Mouse (Mus musculus): Measurements from ENCODE around the gene Dact1. TPM values are rescaled to one million over a fixed set of nuclear protein-coding genes. Genes with fewer than 3 reads are reported as not detected.

Gene Dact1
- total RNA-seq (2014; rRNA removed; ENCODE audit: low replicate concordance) (17.8 and 18.0 TPM in 2 replicates), polyA plus RNA-seq (2015; fragmentation: Nextera tagmentation; extraction: Ambion mirVana) (3.9 and 4.7 TPM in 2 replicates)

GRCm38 (mm10) chr12:71309581-71310067, at the start of gene Dact1:
Gene Dact1, plus strand, starts transcription at chr12:71309884.
- DNase-seq (ENCODE audit: low spot score) (peak; percentile 38), ATAC-seq (ENCODE audit: insufficient read depth, low read depth) (peak; percentile 81)
- peak within 1 kb of the TSS; percentile 93 for H3K4me2 ChIP-seq (ENCODE audit: low read depth, low read length)
- 0 out of 2 replicates have a peak, but pooled peaks cover 4% of the 10 kb centered on the region for H3K27me3 ChIP-seq (ENCODE audit: control insufficient read depth, insufficient read depth, low read length)
- H3K9me3 ChIP-seq (replicated peaks; ENCODE audit: control insufficient read depth, low read length) = no peaks in the 10 kb centered on the region
- H3K27ac ChIP-seq (ENCODE audit: low read depth) = peak within 1 kb of the TSS; percentile 77
- peak within 1 kb of the TSS; percentile 78 for H3K9ac ChIP-seq (replicated peaks; ENCODE audit: low read depth, low read length)
- no peaks in the 10 kb centered on the region for H3K4me1 ChIP-seq (ENCODE audit: control insufficient read depth, insufficient read depth)
- peaks cover 4% of the 10 kb centered on the region; the same call in 1 of the 2 replicates for H3K36me3 ChIP-seq (replicated peaks; ENCODE audit: control insufficient read depth, insufficient read depth, low read length)
- peak within 1 kb of the TSS; percentile 86 for H3K4me3 ChIP-seq (ENCODE audit: low read depth, low read length)
- no peak for TF ChIP-seq EP300 (IDR thresholded peaks at IDR 0.05; ENCODE audit: low read depth)
- no peak for TF ChIP-seq CTCF (IDR thresholded peaks at IDR 0.05; ENCODE audit: low read depth)
- under 1% methylated on average over 60 of the region's 76 CpGs for WGBS

DNA sequence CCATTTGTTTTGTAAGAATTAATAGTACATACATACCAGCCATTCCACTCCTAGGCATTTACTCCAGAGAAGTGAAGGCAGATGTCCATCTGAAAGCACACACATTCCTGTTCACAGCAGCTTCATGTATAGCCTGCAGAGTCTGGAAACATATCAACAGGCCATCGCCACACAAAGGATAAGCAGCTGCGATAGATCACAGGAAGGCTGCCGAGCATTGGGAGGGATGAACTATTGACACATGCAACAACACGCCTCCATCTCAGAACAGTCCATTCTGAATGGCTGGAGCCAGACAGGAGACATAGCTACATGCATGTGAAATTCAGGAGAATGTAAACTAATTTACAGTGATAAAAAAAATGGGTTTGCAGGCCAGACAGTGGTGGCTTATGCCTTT, 45.5 kb upstream of the Dact1 start:
- no peak overlapping the region for H3K27ac ChIP-seq (ENCODE audit: low read depth)
- H3K9me3 ChIP-seq (replicated peaks; ENCODE audit: control insufficient read depth, low read length) = peaks cover 11% of the 10 kb centered on the region; the same call in 1 of the 2 replicates
- no peak overlapping the region for H3K4me3 ChIP-seq (ENCODE audit: low read depth, low read length)
- H3K27me3 ChIP-seq (ENCODE audit: control insufficient read depth, insufficient read depth, low read length) = no peaks in the 10 kb centered on the region
- ATAC-seq (ENCODE audit: insufficient read depth, low read depth) = no peak
- H3K4me1 ChIP-seq (ENCODE audit: control insufficient read depth, insufficient read depth) = no peaks in the 10 kb centered on the region
- TF ChIP-seq CTCF (IDR thresholded peaks at IDR 0.05; ENCODE audit: low read depth) (no peak), EP300 (IDR thresholded peaks at IDR 0.05; ENCODE audit: low read depth) (no peak)
- 63% methylated on average over 4 of the region's 4 CpGs for WGBS
- H3K9ac ChIP-seq (replicated peaks; ENCODE audit: low read depth, low read length) = no peak overlapping the region
- DNase-seq (ENCODE audit: low spot score) = no peak
- H3K4me2 ChIP-seq (ENCODE audit: low read depth, low read length) = no peak overlapping the region
- H3K36me3 ChIP-seq (replicated peaks; ENCODE audit: control insufficient read depth, insufficient read depth, low read length) = no peaks in the 10 kb centered on the region

DNA sequence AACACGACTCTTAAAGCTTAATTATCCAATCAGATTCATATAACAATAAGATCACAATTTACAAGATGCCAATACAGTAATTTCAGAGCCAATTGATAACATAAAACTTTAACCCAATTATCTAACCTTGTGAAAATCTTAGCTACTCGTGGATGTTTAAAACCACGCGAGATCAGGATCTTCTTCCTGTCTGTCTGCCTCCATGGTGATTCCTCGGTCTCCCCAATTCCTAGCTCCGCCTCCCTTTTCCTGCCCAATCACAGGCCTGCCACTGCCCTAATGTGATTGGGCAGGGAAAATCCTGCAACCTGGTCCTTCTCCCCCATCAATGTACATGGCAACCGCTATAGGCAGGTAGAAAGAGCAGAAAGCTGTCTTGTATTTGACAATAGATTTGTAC, 40.3 kb upstream of the Dact1 start:
- no peak for DNase-seq (ENCODE audit: low spot score)
- Histone ChIP-seq H3K27ac (ENCODE audit: low read depth) (no peak overlapping the region), H3K4me1 (ENCODE audit: control insufficient read depth, insufficient read depth) (no peaks in the 10 kb centered on the region), H3K36me3 (replicated peaks; ENCODE audit: control insufficient read depth, insufficient read depth, low read length) (no peaks in the 10 kb centered on the region), H3K4me2 (ENCODE audit: low read depth, low read length) (no peak overlapping the region), H3K27me3 (ENCODE audit: control insufficient read depth, insufficient read depth, low read length) (no peaks in the 10 kb centered on the region), H3K4me3 (ENCODE audit: low read depth, low read length) (no peak overlapping the region), H3K9ac (replicated peaks; ENCODE audit: low read depth, low read length) (no peak overlapping the region), H3K9me3 (replicated peaks; ENCODE audit: control insufficient read depth, low read length) (0 out of 2 replicates have a peak, but pooled peaks cover 4% of the 10 kb centered on the region)
- TF ChIP-seq CTCF (IDR thresholded peaks at IDR 0.05; ENCODE audit: low read depth) = no peak
- no peak for TF ChIP-seq EP300 (IDR thresholded peaks at IDR 0.05; ENCODE audit: low read depth)
- ATAC-seq (ENCODE audit: insufficient read depth, low read depth) = no peak
- WGBS = 84% methylated on average over 7 of the region's 7 CpGs

DNA sequence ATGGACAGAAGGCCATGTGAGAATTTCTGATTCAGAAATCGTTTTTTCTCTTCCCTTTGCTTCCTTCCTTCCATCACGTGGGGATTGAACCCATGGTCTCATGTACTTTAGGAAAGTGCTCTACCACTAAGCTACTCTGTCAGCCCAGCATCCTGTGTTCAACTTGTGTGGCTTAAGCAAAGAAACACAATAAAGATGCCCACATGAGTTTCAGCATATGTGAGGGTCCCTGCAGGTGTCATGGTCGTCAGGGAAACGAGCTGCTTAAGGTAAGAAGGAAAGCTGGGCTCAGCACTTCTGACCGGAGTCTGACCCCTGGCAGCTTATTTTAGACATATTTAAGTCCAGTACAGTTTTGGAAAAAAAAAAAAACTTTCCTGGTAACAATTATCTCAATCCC, 38.6 kb upstream of the Dact1 start:
- Histone ChIP-seq H3K4me1 (ENCODE audit: control insufficient read depth, insufficient read depth) (no peaks in the 10 kb centered on the region), H3K4me3 (ENCODE audit: low read depth, low read length) (no peak overlapping the region), H3K27me3 (ENCODE audit: control insufficient read depth, insufficient read depth, low read length) (no peaks in the 10 kb centered on the region), H3K4me2 (ENCODE audit: low read depth, low read length) (no peak overlapping the region), H3K9ac (replicated peaks; ENCODE audit: low read depth, low read length) (no peak overlapping the region), H3K36me3 (replicated peaks; ENCODE audit: control insufficient read depth, insufficient read depth, low read length) (no peaks in the 10 kb centered on the region), H3K27ac (ENCODE audit: low read depth) (no peak overlapping the region), H3K9me3 (replicated peaks; ENCODE audit: control insufficient read depth, low read length) (0 out of 2 replicates have a peak, but pooled peaks cover 4% of the 10 kb centered on the region)
- WGBS = 72% methylated on average over 5 of the region's 5 CpGs
- TF ChIP-seq EP300 (IDR thresholded peaks at IDR 0.05; ENCODE audit: low read depth) (no peak), CTCF (IDR thresholded peaks at IDR 0.05; ENCODE audit: low read depth) (no peak)
- no peak for ATAC-seq (ENCODE audit: insufficient read depth, low read depth)
- no peak for DNase-seq (ENCODE audit: low spot score)

GRCm38 (mm10) chr12:71274519-71275237, 35.0 kb upstream of the Dact1 start:
- Histone ChIP-seq H3K9ac (replicated peaks; ENCODE audit: low read depth, low read length) (no peak overlapping the region), H3K36me3 (replicated peaks; ENCODE audit: control insufficient read depth, insufficient read depth, low read length) (no peaks in the 10 kb centered on the region), H3K4me2 (ENCODE audit: low read depth, low read length) (no peak overlapping the region), H3K9me3 (replicated peaks; ENCODE audit: control insufficient read depth, low read length) (no peaks in the 10 kb centered on the region), H3K27me3 (ENCODE audit: control insufficient read depth, insufficient read depth, low read length) (no peaks in the 10 kb centered on the region), H3K4me3 (ENCODE audit: low read depth, low read length) (no peak overlapping the region), H3K4me1 (ENCODE audit: control insufficient read depth, insufficient read depth) (0 out of 2 replicates have a peak, but pooled peaks cover 4% of the 10 kb centered on the region), H3K27ac (ENCODE audit: low read depth) (no peak overlapping the region)
- WGBS = 96% methylated on average over 5 of the region's 5 CpGs
- DNase-seq (ENCODE audit: low spot score) (no peak), ATAC-seq (ENCODE audit: insufficient read depth, low read depth) (no peak)
- TF ChIP-seq CTCF (IDR thresholded peaks at IDR 0.05; ENCODE audit: low read depth) = peak; percentile 4; the same call in 1 of the 2 replicates
- TF ChIP-seq EP300 (IDR thresholded peaks at IDR 0.05; ENCODE audit: low read depth) = no peak
